Mouse (Mus musculus) ES-E14 (cell line): ENCODE measurements around the gene Iqce. TPM values are rescaled to one million over a fixed set of nuclear protein-coding genes. Genes with fewer than 3 reads are reported as not detected.

Experiments
- DNase-seq: peaks from one replicate; pipeline ENCODE4 v3.0.0-alpha.2; 2013; ENCODE audit warnings: low read depth, low spot score
- H3K27ac ChIP-seq: 2 replicates; pipeline ENCODE4 v1.5.1; 2012; ENCODE audit warnings: low read depth, mild to moderate bottlenecking, low read length, moderate library complexity, mixed read lengths; ENCODE audit not compliant: poor library complexity, insufficient read depth, severe bottlenecking
- H3K36me3 ChIP-seq: 2 replicates; pipeline ENCODE4 v1.6.1; 2012; ENCODE audit warnings: mild to moderate bottlenecking, low read length, moderate library complexity, mixed read lengths; ENCODE audit not compliant: control insufficient read depth, poor library complexity, insufficient read depth, severe bottlenecking
- H3K4me1 ChIP-seq, 2 experiments: fragments of 150-350 bp in 1 of 2; sonication (generic) in 1 of 2; 2 replicates each; pipeline ENCODE4 v1.6.1; 2012; ENCODE audit warnings: low read length in 2 of 2, mild to moderate bottlenecking in 1 of 2, mixed read lengths in 1 of 2; ENCODE audit not compliant: control insufficient read depth in 2 of 2, insufficient read depth in 2 of 2, poor library complexity in 1 of 2
- H3K4me3 ChIP-seq, 2 experiments: fragments of 150-350 bp in 1 of 2; sonication (generic) in 1 of 2; 2 replicates each; pipeline ENCODE4 v1.5.1; 2012; ENCODE audit warnings: low read length in 2 of 2, low read depth in 1 of 2, mild to moderate bottlenecking in 1 of 2, mixed read lengths in 1 of 2; ENCODE audit not compliant: insufficient read depth in 1 of 2, poor library complexity in 1 of 2, severe bottlenecking in 1 of 2
- H3K9ac ChIP-seq: 2 replicates; pipeline ENCODE4 v1.6.1; 2012; ENCODE audit warnings: low read depth, mild to moderate bottlenecking, low read length, mixed read lengths; ENCODE audit not compliant: poor library complexity, insufficient read depth, severe bottlenecking
- H3K9me3 ChIP-seq: fragments of 150-350 bp; sonication (generic); 2 replicates; pipeline ENCODE4 v1.6.1; 2012; ENCODE audit warnings: low read depth, mild to moderate bottlenecking, low read length; ENCODE audit not compliant: control insufficient read depth, insufficient read depth
- CHD2 ChIP-seq: IDR thresholded peaks from 2 replicates; pipeline ENCODE4 v1.6.1; 2014; ENCODE audit warnings: mild to moderate bottlenecking, low read depth, low read length, inconsistent platforms
- HCFC1 ChIP-seq: IDR thresholded peaks from 2 replicates; pipeline ENCODE4 v1.6.1; 2012; ENCODE audit warnings: low read length, inconsistent platforms, borderline replicate concordance; ENCODE audit not compliant: insufficient read depth
- MAFK ChIP-seq: IDR thresholded peaks from 2 replicates; pipeline ENCODE4 v1.6.1; 2014; ENCODE audit warnings: mild to moderate bottlenecking, low read depth, low read length, inconsistent platforms; ENCODE audit not compliant: insufficient read depth
- ZC3H11A ChIP-seq: IDR thresholded peaks from 2 replicates; pipeline ENCODE4 v1.6.1; 2012; ENCODE audit warnings: low read depth, mild to moderate bottlenecking, inconsistent platforms, low read length, borderline replicate concordance
- ZNF384 ChIP-seq: IDR thresholded peaks from 2 replicates; pipeline ENCODE4 v1.6.1; 2012; ENCODE audit warnings: low read depth, low read length, inconsistent platforms
- in situ Hi-C, 2 experiments: fragments of 600-800 bp; cut with MboI; formaldehyde crosslinking; loops; one replicate each; pipeline ENCODE4 v1.15.1; 2025; ENCODE audit warnings: low sequenced_read_pairs in 2 of 2, inconsistent platforms in 1 of 2; ENCODE audit not compliant: unreplicated experiment in 2 of 2
- total RNA-seq: library from RNA; depleted of rRNA; stranded (reverse); fragments of 300-350 nt; gene quantifications from 2 replicates; pipeline ENCODE4 v1.2.3, GENCODE M21; 2012

The Iqce gene
- total RNA-seq, 1 experiment, result 9.9 TPM

DNA sequence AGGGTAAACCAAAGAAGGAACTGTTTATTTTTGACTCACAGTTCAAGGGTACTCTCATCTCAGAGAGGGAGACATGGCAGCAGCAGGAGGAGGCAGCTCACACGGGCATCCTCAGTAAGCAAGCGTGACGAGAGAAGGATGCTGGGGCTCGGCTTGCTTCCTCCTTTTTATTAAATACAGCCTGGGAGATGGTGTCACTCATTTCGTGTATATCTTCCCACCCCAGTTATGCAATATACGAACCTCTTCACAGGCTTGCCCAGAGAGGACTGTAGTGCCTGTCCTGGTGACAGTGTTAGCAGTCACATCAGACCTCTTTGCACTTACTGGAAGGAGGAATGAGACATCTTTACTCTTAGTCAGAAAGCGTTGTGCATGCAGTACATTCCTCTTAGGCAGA, 18.6 kb upstream of the Iqce start:
- DNase-seq, result no peak
- Histone ChIP-seq H3K4me3 (no peak overlapping the region), H3K27ac (no peak overlapping the region), H3K9me3 (no peaks in the 10 kb centered on the region), H3K36me3 (peaks cover 18% of the 10 kb centered on the region), H3K9ac (no peak overlapping the region), H3K4me1 (no peaks in the 10 kb centered on the region)
- TF ChIP-seq ZC3H11A (no peak), HCFC1 (no peak), ZNF384 (no peak), CHD2 (no peak), MAFK (no peak)
- in situ Hi-C loops, result no loop called here

- in situ Hi-C loops, result no loop called here
- Histone ChIP-seq H3K9me3 (no peaks in the 10 kb centered on the region), H3K4me3 (no peak overlapping the region), H3K9ac (no peak overlapping the region), H3K4me1 (no peaks in the 10 kb centered on the region), H3K27ac (no peak overlapping the region), H3K36me3 (peaks cover 42% of the 10 kb centered on the region)
- no peak for DNase-seq
- TF ChIP-seq MAFK (no peak), ZC3H11A (no peak), CHD2 (no peak), ZNF384 (no peak), HCFC1 (no peak)
Measured at GRCm38 (mm10) chr5:140711040-140711439, 8.9 kb upstream of the Iqce start.

DNA sequence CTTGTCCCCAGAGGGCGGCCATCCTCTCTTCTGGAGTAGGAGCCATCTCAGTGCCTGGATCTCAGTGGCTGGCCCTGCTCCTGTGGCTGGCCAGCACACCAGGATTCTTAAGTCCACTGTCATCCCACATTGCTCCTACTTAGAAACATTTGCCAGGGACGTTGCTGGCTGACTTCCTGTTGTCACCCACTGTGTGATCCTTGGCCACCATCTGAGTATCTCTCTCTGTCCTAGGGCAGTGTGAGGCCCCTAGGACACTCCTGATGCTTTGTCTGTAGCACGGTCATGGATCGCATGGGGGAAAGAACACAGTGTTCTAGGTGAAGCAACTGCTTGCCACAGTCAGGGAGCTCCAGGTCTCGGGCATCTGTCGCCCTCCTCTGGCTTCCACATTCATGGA, 8.1 kb upstream of the Iqce start:
- Histone ChIP-seq H3K4me1 (no peaks in the 10 kb centered on the region), H3K4me3 (no peak overlapping the region), H3K9me3 (no peaks in the 10 kb centered on the region), H3K36me3 (peaks cover 38% of the 10 kb centered on the region), H3K27ac (no peak overlapping the region), H3K9ac (no peak overlapping the region)
- in situ Hi-C loops, result no loop called here
- DNase-seq, result no peak
- TF ChIP-seq ZC3H11A, result no peak
- TF ChIP-seq MAFK, result no peak
- no peak for TF ChIP-seq CHD2
- TF ChIP-seq ZNF384, result no peak
- no peak for TF ChIP-seq HCFC1

GRCm38 (mm10) chr5:140705501-140706171, 3.5 kb upstream of the Iqce start:
- in situ Hi-C loops, result no loop called here
- no peak for DNase-seq
- Histone ChIP-seq H3K9me3 (no peaks in the 10 kb centered on the region), H3K4me1 (no peaks in the 10 kb centered on the region; a peak in 1 of 4 replicates), H3K4me3 (peak overlapping the region; percentile 81 to 86), H3K9ac (peak overlapping the region; percentile 83), H3K36me3 (peaks cover 10% of the 10 kb centered on the region), H3K27ac (peak overlapping the region; percentile 62)
- no peak for TF ChIP-seq HCFC1
- no peak for TF ChIP-seq ZC3H11A
- TF ChIP-seq MAFK, result no peak
- no peak for TF ChIP-seq CHD2
- TF ChIP-seq ZNF384, result no peak
